Mouse (Mus musculus) c-Kit-negative CD71-positive TER-119-positive erythroid progenitor cells, embryonic 14.5 days (primary cell): Measurements from ENCODE around the gene Clcc1.
A peak's percentile ranks its signal among the peaks of the same experiment; 100 is the strongest.

Experiments used
- DNase-seq: peaks from one replicate; pipeline ENCODE4 v3.0.0-alpha.2; 2013; ENCODE audit warnings: low read depth, low spot score

The Clcc1 gene

GRCm38 (mm10) chr3:108701256-108701655, 47.5 kb downstream of the Clcc1 start:
- DNase-seq, result no peak

DNA sequence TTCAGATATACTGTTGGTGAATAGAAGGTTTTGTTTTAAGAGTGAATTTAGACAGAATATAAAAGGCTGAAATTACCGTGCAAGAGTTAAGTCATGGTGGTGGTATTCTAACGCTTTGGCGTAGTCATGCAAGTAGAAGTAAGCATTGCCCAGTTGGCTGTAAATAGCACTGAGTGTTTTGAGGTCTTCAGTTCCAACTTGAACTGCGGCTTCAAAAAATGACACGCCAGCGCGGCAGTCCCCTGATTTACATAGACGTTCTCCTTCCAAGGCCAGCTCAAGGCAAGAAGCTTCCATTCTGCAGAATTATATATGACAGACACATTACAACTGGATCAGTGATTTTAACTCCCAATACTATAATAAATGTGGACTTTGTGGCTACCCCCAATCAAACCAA, 49.1 kb downstream of the Clcc1 start:
- DNase-seq, result no peak

DNA sequence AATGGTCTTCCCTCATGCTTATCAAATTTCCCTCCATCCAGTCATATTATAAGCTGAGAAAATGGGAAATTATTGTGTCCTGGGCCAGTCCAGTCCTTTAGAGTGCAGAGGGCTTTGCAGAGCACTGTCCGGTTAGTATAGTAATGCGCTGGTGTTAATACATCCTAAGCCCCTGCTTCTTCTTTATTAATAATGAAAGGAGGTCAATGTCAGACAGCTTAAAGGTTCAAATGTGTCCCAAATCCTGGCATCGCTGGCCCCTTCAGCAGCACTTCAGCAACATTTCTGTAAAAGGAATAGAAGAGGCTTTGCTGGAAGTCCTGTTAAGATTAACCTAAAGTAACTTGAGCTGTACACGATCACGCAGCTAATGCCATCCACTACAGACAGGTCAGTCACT, 57.6 kb downstream of the Clcc1 start:
- DNase-seq, result no peak

- no peak for DNase-seq
Observed at GRCm38 (mm10) chr3:108713065-108713675, 59.5 kb downstream of the Clcc1 start.

GRCm38 (mm10) chr3:108714837-108715236, 61.1 kb downstream of the Clcc1 start:
- DNase-seq, result no peak

DNA sequence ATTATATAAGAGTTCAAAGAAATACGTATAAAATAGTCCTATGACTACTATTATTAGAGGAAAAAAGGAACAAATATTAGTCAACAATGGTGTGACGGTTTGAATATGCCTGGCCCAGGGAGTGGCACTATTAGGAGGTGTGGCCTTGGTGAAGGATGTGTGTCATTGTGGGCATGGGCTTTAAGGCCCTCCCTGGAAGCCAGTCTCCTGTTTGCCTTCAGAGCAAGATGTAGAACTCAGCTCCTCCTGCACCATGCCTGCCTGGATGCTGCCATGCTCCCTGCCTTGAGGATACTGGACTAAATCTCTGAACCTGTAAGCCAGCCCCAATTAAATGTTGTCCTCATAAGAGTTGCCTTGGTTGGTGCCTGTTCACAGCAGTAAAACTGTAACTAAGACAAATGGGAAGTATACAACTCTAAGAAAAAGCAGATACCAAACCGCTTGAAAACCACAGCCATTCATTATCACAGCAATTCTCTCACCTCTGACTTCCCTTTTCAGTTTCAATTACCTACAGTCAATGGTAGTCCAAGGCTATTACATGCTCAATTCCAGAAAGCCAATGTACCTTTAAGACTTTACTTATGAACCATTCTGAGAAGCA, 64.3 kb downstream of the Clcc1 start:
- no peak for DNase-seq

GRCm38 (mm10) chr3:108719357-108719756, 65.6 kb downstream of the Clcc1 start:
- no peak for DNase-seq

DNA sequence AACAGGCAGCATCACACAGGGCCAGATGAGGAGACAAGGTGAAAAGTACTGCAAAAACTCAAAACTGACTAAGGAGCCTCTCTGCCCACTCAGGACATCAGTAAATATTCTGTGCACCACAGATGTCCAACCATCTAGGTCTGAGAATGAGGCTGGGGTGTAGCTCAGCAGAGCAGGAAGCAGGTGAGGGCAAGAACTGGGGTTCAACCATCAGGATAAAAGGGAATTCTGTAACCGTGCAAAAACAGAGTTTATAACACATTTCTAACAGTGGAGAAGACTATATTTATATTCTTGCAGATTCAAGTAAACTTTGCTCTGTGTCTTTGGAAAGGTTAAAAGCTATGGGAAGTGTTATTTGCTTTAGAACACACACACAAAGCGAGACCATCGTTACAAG, 66.0 kb downstream of the Clcc1 start:
- no peak for DNase-seq

DNA sequence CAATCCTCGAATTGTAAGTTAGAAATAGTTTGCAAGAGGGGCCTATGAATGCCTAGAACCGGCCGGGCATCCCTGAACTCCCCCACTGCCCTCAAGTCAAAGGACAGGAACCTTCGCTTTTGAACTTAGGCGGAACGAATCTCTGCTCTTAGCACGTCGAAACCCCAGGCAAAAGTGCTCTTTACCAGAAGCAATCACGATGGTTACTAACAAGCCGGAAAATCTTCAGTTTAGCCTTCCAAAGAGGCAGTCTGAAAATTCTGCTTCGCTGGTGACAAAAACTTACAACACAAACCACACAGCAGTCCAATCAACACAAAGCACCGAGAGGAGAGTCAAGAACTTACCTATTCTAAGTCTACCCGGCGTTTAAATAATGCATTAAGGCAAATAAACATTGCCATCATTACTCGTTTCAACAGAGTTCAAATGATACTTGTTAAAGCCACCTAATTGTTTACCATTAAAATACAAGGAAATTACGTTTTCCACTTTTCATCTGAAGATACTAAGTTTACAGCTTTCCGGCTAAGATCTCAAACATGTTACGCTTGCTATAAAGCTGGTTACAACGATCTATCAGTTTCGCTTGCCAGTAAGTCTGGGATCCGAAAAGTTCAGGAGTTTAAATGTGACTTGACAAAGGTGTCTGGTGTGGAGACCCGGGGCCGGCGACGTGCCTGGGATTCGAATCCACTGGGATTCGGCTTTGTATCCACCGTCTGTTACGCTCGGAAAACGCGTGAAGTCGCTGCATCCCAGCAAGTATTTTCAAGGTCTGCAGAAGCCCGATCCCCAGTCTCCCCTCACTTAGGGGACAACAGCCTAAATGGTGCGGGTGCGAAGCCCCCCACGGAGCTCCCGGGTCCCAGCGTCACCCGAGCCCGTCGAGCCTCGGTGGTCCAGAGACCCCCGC, 67.6 kb downstream of the Clcc1 start:
- peak; percentile 20 for DNase-seq

GRCm38 (mm10) chr3:108722036-108722872, 68.5 kb downstream of the Clcc1 start, which contains the start of gene Gpsm2:
Gene Gpsm2, minus strand, starts transcription at chr3:108722309.
- DNase-seq, result peak; percentile 93

DNA sequence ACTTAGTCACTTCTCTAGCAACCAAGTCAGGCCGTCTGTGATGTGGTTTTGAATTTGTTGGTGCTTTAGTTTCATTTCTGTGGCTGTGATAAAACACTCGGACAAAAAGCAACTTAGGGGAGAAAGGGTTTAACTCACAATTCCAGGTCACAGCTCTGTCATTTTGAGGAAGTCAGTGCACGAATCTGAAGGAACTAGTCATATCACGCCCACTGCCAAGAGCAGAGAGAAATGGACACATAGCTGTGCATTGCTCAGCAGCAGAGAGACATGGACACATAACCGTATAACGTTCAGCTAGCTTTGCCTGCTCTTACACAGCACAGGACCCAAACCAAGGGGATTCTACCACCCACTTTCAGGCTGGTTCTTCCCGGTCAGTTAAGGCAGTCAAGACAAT, 72.7 kb downstream of the Clcc1 start:
- no peak for DNase-seq

GRCm38 (mm10) chr3:108727344-108727743, 73.6 kb downstream of the Clcc1 start:
- no peak for DNase-seq

- DNase-seq, result no peak
Observed at GRCm38 (mm10) chr3:108727776-108728175, 74.1 kb downstream of the Clcc1 start.
